Mouse (Mus musculus): ENCODE results near the gene Ngfr. TPM values are rescaled to one million over a fixed set of nuclear protein-coding genes. Genes with fewer than 3 reads are reported as not detected.
A peak's percentile ranks its signal among the peaks of the same experiment; 100 is the strongest.
"Not testable (repeated sequence)": the region's sequence is repeated elsewhere in the genome, so short reads cannot be mapped to it uniquely, and the experiment has no call there.

The Ngfr gene
- polyA plus RNA-seq, 1 experiment from 2014 or later: 48.8 TPM

DNA sequence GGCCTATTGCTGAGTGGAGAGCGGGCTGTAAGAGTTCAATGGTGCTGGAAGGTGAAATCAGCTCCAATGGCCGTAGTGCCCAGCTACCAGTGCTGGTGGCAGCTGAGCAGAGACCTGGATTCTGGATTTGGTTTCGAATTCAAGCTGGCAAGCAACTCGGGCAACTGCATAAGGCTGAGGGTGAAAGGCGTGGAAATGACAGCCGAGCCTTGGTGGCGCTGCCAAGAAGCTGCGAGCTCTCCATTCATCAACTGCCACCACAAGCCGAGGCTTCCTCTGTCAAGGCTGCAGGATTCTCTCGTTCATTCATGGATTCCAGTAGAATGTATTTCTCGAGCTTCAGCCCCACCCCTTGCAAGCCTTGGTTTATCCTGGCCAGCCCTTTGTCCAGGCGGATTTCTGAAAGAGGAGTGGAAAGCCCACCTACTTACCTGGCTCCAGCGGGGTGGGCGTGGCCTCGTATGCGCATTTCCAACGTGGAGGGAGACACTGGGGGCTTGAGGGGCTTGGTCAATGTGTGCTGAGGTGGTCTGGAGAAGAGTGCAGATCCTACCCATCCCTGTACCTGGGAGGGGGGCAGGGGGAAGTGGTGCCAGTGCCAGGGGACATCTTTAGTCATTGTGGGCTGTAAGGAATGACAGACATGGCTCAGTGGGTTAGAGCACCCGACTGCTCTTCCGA lies 30.4 kb upstream of the Ngfr start:
- peaks cover 44% of the 10 kb centered on the region for H3K4me1 ChIP-seq
- H3K9ac ChIP-seq: no peak overlapping the region
- H3K27ac ChIP-seq (replicated peaks): no peak overlapping the region
- 0 out of 2 replicates have a peak, but pooled peaks cover 5% of the 10 kb centered on the region for H3K27me3 ChIP-seq
- H3K36me3 ChIP-seq: no peaks in the 10 kb centered on the region
- no peak for ATAC-seq (ENCODE audit: insufficient number of reproducible peaks, low FRiP score, low TSS enrichment, low read depth)
- no peaks in the 10 kb centered on the region for H3K9me3 ChIP-seq (replicated peaks)
- no peak overlapping the region for H3K4me2 ChIP-seq (replicated peaks)
- 52% methylated on average over 19 of the region's 19 CpGs for WGBS
- no peak overlapping the region for H3K4me3 ChIP-seq (replicated peaks)

- Histone ChIP-seq H3K9ac (no peak overlapping the region), H3K4me1 (peaks cover 50% of the 10 kb centered on the region), H3K4me2 (replicated peaks) (no peak overlapping the region), H3K27me3 (0 out of 2 replicates have a peak, but pooled peaks cover 5% of the 10 kb centered on the region), H3K9me3 (replicated peaks) (no peaks in the 10 kb centered on the region), H3K27ac (replicated peaks) (no peak overlapping the region), H3K4me3 (replicated peaks) (no peak overlapping the region), H3K36me3 (no peaks in the 10 kb centered on the region)
- WGBS: 38% methylated on average over 8 of the region's 8 CpGs
- no peak for ATAC-seq (ENCODE audit: insufficient number of reproducible peaks, low FRiP score, low TSS enrichment, low read depth)
Measured at GRCm38 (mm10) chr11:95614739-95615138, 27.2 kb upstream of the Ngfr start.

DNA sequence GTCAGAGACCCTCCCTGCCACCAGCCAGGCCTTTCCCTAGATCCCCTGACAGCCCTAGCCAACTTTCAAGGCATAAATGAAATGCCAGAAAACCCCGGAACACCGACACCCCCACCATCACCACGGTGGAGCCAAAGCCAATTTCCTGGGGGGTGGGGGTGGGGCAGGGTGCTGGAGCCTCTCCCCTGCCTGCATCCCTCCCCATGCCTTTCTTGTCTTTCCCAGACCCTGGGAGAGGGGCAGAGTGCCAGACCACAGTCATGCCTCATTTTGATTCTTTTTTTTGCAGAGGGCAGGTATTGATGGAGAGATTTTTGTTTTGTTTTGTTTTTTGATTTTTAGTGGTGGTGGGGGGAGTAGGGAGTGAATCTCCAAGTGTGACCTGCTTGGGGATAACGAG lies 23.7 kb upstream of the Ngfr start:
- Histone ChIP-seq H3K27ac (replicated peaks) (peak overlapping the region; percentile 71), H3K27me3 (no peaks in the 10 kb centered on the region), H3K9ac (no peak overlapping the region), H3K4me1 (peaks cover 39% of the 10 kb centered on the region), H3K4me3 (replicated peaks) (no peak overlapping the region), H3K36me3 (no peaks in the 10 kb centered on the region), H3K4me2 (replicated peaks) (peak overlapping the region; percentile 48; the same call in 1 of the 2 replicates), H3K9me3 (replicated peaks) (no peaks in the 10 kb centered on the region)
- WGBS: 13% methylated on average over 4 of the region's 4 CpGs
- no peak for ATAC-seq (ENCODE audit: insufficient number of reproducible peaks, low FRiP score, low TSS enrichment, low read depth)

DNA sequence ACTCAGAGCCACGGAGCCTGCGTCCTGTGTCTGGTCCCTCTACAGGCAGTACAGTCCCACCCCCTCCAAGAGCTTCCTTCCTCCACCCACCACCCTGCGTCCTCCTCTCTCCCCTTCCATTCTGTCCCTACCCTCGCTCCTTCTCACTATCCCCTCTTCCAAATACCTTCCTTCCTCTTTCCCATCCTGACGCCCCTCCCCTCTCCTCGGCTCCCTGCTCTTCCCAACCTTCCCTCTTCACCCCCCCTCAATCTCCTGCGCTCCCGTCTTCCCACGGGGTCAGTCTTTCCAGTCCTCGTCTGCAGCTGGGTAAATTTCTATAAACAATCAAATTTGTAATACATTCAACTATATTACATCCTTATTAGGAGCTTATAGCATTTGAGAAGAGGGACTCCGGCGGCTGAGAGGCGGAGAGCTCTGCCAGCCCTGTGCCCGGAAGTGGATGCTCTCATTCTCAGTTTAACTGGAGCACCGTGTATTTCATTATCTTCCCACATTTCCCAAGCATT lies 22.9 kb upstream of the Ngfr start:
- Histone ChIP-seq H3K9me3 (replicated peaks) (no peaks in the 10 kb centered on the region), H3K4me3 (replicated peaks) (peak overlapping the region; percentile 24), H3K36me3 (no peaks in the 10 kb centered on the region), H3K27me3 (no peaks in the 10 kb centered on the region), H3K27ac (replicated peaks) (peak overlapping the region; percentile 71), H3K9ac (0 out of 2 replicates have a peak overlapping the region, but pooled peaks have one; percentile 12), H3K4me1 (peaks cover 38% of the 10 kb centered on the region), H3K4me2 (replicated peaks) (peak overlapping the region; percentile 48)
- 7% methylated on average over 15 of the region's 15 CpGs for WGBS
- ATAC-seq (ENCODE audit: insufficient number of reproducible peaks, low FRiP score, low TSS enrichment, low read depth): no peak

DNA sequence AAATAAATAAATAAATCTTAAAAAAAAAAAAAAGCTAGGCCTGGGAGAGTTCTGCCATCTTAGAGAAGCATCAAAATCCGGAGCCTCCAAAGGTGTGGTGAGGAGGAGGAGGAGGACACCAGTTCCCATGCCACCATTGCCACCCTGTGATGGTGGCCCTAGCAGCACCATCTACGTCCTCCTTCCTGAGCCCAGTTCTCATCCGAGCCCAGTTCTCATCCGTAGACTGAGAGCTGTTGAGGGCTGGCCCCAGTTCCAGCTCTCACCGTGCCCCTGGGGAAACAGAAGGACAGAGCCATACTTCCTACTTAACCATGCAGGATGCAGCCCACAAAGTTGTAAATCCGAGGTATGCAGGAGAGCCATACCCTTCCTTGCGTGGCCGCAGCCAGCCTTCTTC lies 22.4 kb upstream of the Ngfr start:
- no peaks in the 10 kb centered on the region for H3K36me3 ChIP-seq
- peak overlapping the region; percentile 24 for H3K4me3 ChIP-seq (replicated peaks)
- no peaks in the 10 kb centered on the region for H3K9me3 ChIP-seq (replicated peaks)
- 0 out of 2 replicates have a peak overlapping the region, but pooled peaks have one; percentile 12 for H3K9ac ChIP-seq
- ATAC-seq (ENCODE audit: insufficient number of reproducible peaks, low FRiP score, low TSS enrichment, low read depth): no peak
- H3K27ac ChIP-seq (replicated peaks): peak overlapping the region; percentile 71
- 37% methylated on average over 8 of the region's 8 CpGs for WGBS
- H3K4me1 ChIP-seq: peaks cover 33% of the 10 kb centered on the region
- H3K27me3 ChIP-seq: no peaks in the 10 kb centered on the region
- H3K4me2 ChIP-seq (replicated peaks): peak overlapping the region; percentile 48

DNA sequence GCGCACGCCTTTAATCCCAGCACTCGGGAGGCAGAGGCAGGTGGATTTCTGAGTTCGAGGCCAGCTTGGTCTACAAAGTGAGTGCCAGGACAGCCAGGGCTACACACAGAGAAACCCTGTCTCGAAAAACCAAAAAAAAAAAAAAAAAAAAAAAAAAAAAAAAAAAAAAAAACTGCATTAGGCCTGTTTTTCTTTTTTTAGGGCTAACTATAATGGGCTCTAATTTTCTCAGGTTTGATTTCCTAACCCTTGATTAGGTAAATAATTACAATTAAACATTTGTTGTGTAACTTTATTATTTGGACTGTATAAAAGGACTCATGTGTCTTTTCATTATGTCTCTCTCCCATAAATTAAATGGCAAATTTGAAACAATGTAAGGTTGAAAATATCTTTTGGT lies 19.8 kb upstream of the Ngfr start:
- WGBS: 89% methylated on average over 4 of the region's 5 CpGs
- not testable (repeated sequence) for H3K4me2 ChIP-seq (replicated peaks); H3K9me3 ChIP-seq (replicated peaks); ATAC-seq (ENCODE audit: insufficient number of reproducible peaks, low FRiP score, low TSS enrichment, low read depth); H3K36me3 ChIP-seq; H3K27me3 ChIP-seq; H3K9ac ChIP-seq; H3K27ac ChIP-seq (replicated peaks); H3K4me3 ChIP-seq (replicated peaks)
- H3K4me1 ChIP-seq: peaks cover 25% of the 10 kb centered on the region

DNA sequence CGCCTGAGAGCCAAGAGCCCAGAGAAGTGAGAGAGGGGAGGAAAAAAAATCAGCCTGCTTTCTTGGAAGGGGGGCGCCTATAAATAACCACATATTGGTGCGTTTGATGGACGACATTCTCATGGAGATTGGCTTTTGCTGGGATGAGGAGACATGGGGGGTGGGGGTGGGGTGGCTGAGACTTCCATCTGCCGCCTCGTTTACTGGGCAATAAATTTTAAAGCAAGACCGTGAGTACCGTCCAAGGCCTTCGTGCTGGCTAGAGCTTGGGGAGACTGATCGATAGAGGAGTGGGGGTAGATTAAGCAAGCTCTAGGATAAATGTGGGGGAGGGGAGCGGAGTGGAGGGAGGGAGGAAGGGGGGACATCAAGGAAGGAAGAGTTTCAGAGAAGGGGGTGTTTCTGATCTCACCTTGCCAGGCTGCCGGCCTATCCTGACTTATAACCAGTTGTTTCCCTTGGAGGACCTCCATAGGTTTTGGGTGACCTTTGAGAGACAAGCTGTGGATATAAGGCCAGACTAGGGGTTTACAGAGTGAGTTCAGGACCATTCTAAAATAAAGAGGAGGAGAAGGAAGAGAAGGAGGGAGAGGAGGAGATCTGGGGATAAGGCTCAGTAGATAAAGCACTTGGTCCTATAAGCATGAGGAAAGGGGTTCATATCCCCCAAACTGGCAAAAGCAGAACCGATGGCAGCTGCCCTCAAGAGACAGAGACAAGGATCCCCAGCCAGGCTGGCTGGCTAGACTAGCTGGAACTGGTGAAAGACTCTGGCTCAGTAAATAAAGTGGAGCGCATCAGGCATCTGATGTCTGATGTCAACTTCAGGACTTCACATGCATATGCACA lies 10.9 kb upstream of the Ngfr start:
- WGBS: 44% methylated on average over 14 of the region's 14 CpGs
- Histone ChIP-seq H3K4me1 (peaks cover 20% of the 10 kb centered on the region), H3K9ac (no peak overlapping the region), H3K4me2 (replicated peaks) (no peak overlapping the region), H3K27ac (replicated peaks) (no peak overlapping the region), H3K36me3 (no peaks in the 10 kb centered on the region), H3K27me3 (peaks cover 27% of the 10 kb centered on the region), H3K9me3 (replicated peaks) (0 out of 2 replicates have a peak, but pooled peaks cover 3% of the 10 kb centered on the region), H3K4me3 (replicated peaks) (no peak overlapping the region)
- no peak for ATAC-seq (ENCODE audit: insufficient number of reproducible peaks, low FRiP score, low TSS enrichment, low read depth)

- H3K9ac ChIP-seq: no peak overlapping the region
- H3K4me3 ChIP-seq (replicated peaks): no peak overlapping the region
- no peaks in the 10 kb centered on the region for H3K36me3 ChIP-seq
- peaks cover 20% of the 10 kb centered on the region for H3K4me1 ChIP-seq
- peaks cover 28% of the 10 kb centered on the region for H3K27me3 ChIP-seq
- H3K27ac ChIP-seq (replicated peaks): no peak overlapping the region
- no peak overlapping the region for H3K4me2 ChIP-seq (replicated peaks)
- whole genome bisulfite sequencing: 36% methylated on average over 13 of the region's 13 CpGs
- H3K9me3 ChIP-seq (replicated peaks): 0 out of 2 replicates have a peak, but pooled peaks cover 3% of the 10 kb centered on the region
- no peak for ATAC-seq (ENCODE audit: insufficient number of reproducible peaks, low FRiP score, low TSS enrichment, low read depth)
Measured at GRCm38 (mm10) chr11:95597741-95598140, 10.2 kb upstream of the Ngfr start.

- no peaks in the 10 kb centered on the region for H3K9me3 ChIP-seq (replicated peaks)
- H3K27me3 ChIP-seq: peaks cover 34% of the 10 kb centered on the region
- H3K4me1 ChIP-seq: peaks cover 20% of the 10 kb centered on the region
- no peak overlapping the region for H3K9ac ChIP-seq
- H3K36me3 ChIP-seq: no peaks in the 10 kb centered on the region
- no peak overlapping the region for H3K4me2 ChIP-seq (replicated peaks)
- H3K27ac ChIP-seq (replicated peaks): no peak overlapping the region
- no peak for ATAC-seq (ENCODE audit: insufficient number of reproducible peaks, low FRiP score, low TSS enrichment, low read depth)
- 41% methylated on average over 11 of the region's 11 CpGs for WGBS
- no peak overlapping the region for H3K4me3 ChIP-seq (replicated peaks)
Measured at GRCm38 (mm10) chr11:95596704-95597103, 9.2 kb upstream of the Ngfr start.

- H3K4me1 ChIP-seq: peaks cover 20% of the 10 kb centered on the region
- 42% methylated on average over 5 of the region's 5 CpGs for WGBS
- no peaks in the 10 kb centered on the region for H3K36me3 ChIP-seq
- no peak overlapping the region for H3K4me3 ChIP-seq (replicated peaks)
- H3K27me3 ChIP-seq: peaks cover 34% of the 10 kb centered on the region
- no peak overlapping the region for H3K27ac ChIP-seq (replicated peaks)
- no peaks in the 10 kb centered on the region for H3K9me3 ChIP-seq (replicated peaks)
- H3K9ac ChIP-seq: no peak overlapping the region
- no peak for ATAC-seq (ENCODE audit: insufficient number of reproducible peaks, low FRiP score, low TSS enrichment, low read depth)
- no peak overlapping the region for H3K4me2 ChIP-seq (replicated peaks)
Measured at GRCm38 (mm10) chr11:95596150-95596515, 8.6 kb upstream of the Ngfr start.

- no peak for ATAC-seq (ENCODE audit: insufficient number of reproducible peaks, low FRiP score, low TSS enrichment, low read depth)
- Histone ChIP-seq H3K27me3 (peaks cover 34% of the 10 kb centered on the region), H3K4me3 (replicated peaks) (no peak overlapping the region), H3K4me2 (replicated peaks) (no peak overlapping the region), H3K9me3 (replicated peaks) (no peaks in the 10 kb centered on the region), H3K36me3 (no peaks in the 10 kb centered on the region), H3K4me1 (peaks cover 20% of the 10 kb centered on the region), H3K27ac (replicated peaks) (no peak overlapping the region), H3K9ac (no peak overlapping the region)
- WGBS: 20% methylated on average over 10 of the region's 10 CpGs
Measured at GRCm38 (mm10) chr11:95595438-95596149, 8.1 kb upstream of the Ngfr start.

Data from embryonic facial prominence, embryonic 15.5 days (tissue).